Mouse (Mus musculus): ENCODE results near the gene Mlst8. TPM values are rescaled to one million over a fixed set of nuclear protein-coding genes. Genes with fewer than 3 reads are reported as not detected.

Gene Mlst8
- 33.9 and 46.6 TPM in 2 replicates for polyA plus RNA-seq (2012; rRNA removed; ENCODE audit: low replicate concordance)

DNA sequence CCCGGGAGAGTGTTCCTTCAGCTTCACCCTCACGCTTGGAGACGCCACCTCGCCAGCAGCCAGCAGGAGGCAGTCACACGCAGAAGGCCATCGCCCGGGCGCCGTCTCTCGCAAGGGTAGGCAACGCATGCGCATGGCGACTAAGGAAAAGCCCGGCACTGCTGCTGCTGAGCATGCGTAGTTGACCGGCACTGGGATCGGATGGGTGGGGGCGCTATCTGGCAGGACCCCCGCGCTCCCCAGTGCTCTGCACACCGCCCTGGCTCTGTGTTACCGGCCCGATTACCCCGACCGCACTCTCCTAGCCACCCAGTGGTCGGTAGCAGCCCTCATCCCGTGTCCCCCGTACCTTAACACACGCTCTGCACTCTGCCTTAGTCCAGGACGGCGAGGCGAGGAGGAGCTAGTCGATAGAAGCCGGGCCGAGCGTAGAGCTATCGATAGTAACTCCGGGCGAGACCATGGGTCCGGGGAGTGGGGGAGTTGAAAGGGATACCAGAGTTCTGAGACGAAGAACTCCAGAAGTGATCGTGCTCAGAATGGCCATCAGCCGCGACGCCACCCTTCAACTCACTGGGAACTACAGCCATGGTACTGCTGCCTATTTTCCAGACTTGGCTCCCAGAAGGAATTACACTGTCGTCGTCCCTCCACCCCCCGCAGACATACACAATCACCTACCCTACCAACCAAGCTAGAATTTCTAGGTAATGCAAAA, at the start of gene Mlst8:
Gene Mlst8, minus strand, starts transcription at position 416 of the 718 bp plus-strand sequence.

GRCm38 (mm10) chr17:24527723-24528559, 49.1 kb upstream of the Mlst8 start, which contains the start of gene Traf7:
Traf7 (minus strand) TSS chr17:24527938.

DNA sequence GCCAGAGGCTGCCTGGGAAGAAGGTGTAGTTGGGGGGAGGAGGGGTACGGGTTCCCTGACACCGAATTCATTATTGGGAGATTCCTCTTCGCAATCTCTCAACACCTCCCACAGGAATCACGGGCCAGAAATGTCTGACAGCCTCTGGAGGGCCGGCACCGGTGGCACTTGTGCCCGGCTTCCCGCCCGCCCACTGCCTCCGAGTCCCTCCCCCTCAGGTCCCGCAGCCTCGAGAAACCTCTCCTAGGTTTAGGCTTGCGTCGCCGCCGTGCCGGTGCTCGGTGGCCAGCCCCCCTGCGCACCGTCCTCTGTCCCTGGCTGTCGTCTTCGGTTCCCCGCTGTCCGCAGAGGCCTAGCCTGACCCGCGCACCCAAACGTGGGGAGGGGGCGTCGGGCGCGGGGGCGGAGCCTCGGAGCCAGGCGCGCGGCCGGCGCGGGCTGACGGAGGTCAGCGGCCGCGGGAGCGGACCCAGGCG, 9.3 kb upstream of the Mlst8 start, which contains the start of gene Caskin1:
Gene Caskin1, plus strand, starts transcription at position 416 of the 476 bp plus-strand sequence.

DNA sequence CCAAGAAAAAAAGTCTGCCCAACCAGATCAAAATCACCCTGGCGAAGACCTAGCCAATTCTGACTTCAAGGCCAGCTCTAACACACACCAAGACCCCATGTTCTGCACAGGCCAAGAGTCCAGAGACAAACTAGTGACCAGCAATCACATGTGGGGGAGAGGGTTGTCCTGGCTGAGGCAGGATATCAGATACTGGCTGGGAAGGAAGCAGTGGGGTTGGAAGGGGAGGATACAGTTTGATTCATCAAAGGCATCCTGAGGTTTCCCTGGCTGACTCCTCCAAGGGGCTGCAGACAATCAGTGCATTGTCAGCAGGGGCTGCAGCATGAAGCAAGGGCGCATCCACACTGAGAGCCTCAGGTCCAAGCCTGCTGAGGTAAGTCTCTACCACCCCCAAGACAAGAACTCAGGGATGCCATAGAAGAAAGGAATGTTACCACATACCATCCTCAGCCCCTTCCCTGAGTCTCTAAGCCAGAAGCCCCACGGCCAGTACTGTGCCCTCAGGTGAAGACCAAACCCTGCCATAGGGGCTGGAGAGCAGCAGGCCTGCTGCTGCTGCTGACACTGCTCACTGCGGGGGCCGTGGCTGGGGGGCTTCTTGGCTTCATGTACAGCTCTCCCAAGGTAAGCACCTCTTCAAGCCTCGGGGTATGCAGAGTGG, 5.1 kb downstream of the Mlst8 start, which contains the start of gene Bricd5:
Gene Bricd5, plus strand, starts transcription at position 273 of the 664 bp plus-strand sequence.

DNA sequence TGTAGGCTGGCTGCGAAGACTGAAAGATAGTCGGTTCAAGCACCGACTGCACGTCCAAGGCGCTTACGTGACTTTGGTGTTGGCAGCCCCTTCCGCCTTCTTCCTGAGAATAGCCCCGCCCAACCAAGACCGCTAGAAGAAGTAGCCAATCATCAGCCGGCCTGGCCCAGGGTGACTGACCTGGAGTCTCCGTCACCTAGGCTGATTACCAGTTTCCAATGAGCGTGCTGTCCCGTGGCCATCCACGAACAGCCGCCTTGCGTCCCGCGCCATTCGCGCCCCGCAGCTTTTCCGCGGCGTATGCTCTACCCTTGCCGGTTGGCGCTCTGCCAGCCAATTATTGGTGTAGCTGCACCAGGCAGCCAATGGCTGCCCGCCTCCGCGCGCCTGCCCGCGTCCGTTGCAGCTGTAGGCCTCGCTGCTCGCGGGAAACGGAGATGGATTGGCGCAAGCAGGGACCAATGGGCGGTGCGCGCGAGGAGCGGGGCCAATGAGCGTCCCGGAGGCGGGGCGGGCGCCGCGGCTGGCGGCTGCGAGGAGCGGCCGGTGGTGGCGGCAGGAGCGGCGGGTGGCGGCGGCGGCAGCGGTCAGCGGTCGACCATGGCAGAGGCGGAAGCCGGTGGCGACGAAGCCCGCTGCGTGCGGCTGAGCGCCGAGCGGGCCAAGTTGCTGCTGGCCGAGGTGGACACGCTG, 8.8 kb downstream of the Mlst8 start, which contains the start of the genes E4f1 and Pgp:
Gene E4f1, minus strand, starts transcription at position 404 of the 693 bp plus-strand sequence.
Gene Pgp, plus strand, starts transcription at position 483 of the 693 bp plus-strand sequence.

DNA sequence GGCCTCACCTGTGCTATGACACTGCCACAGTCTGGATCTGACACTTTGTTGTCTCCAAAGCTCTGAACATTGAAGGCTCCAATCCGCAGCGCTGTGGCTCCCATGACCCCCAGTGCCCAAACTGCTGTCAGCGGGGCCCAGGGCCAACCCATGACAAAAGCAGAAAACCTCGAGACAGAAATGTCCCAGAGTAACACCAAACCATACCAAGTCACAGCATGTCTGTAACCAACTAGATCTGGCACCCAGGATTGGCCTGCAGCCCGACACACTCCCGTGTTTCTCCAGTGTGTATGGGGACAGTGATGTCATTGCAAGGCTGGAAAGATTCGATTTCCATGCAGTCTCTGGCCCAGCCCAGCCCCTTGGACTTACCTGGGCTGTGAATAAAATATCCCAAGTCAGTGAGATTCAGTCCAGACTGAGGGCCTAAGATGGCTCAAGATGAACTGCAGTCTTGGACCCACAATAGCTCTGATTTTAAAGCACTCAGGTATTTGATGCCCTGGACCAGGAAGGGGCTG, 36.2 kb downstream of the Mlst8 start, which contains the start of gene Dnase1l2:
Gene Dnase1l2, minus strand, starts transcription at position 474 of the 524 bp plus-strand sequence.

GRCm38 (mm10) chr17:24426471-24427169, 52.3 kb downstream of the Mlst8 start, which contains the start of gene Eci1:
Eci1 (plus strand) TSS chr17:24426641.

Other genes with a start within 250 kb of the Mlst8 start
- gene Ccnf, start 227.6 kb downstream of the Mlst8 start, polyA plus RNA-seq (2012; rRNA removed; ENCODE audit: low replicate concordance), result 6.4 and 6.6 TPM in 2 replicates
- not detected in 2 replicates for gene Abca17, start 128.0 kb downstream of the Mlst8 start, polyA plus RNA-seq (2012; rRNA removed; ENCODE audit: low replicate concordance)
- gene Abca3, start 127.1 kb downstream of the Mlst8 start, polyA plus RNA-seq (2012; rRNA removed; ENCODE audit: low replicate concordance), result 18.3 and 19.2 TPM in 2 replicates
- 95.7 and 101 TPM in 2 replicates for gene Rnps1, start 64.5 kb downstream of the Mlst8 start, polyA plus RNA-seq (2012; rRNA removed; ENCODE audit: low replicate concordance)
- 72.7 and 116 TPM in 2 replicates for gene Eci1, start 52.4 kb downstream of the Mlst8 start, polyA plus RNA-seq (2012; rRNA removed; ENCODE audit: low replicate concordance)
- gene Dnase1l2, start 36.0 kb downstream of the Mlst8 start, polyA plus RNA-seq (2012; rRNA removed; ENCODE audit: low replicate concordance), result 2.5 and 3.1 TPM in 2 replicates
- 48.3 and 49.1 TPM in 2 replicates for gene E4f1, start 8.8 kb downstream of the Mlst8 start, polyA plus RNA-seq (2012; rRNA removed; ENCODE audit: low replicate concordance)
- gene Pgp, start 8.7 kb downstream of the Mlst8 start, polyA plus RNA-seq (2012; rRNA removed; ENCODE audit: low replicate concordance), result 101 and 247 TPM in 2 replicates
- 3.2 and 4.5 TPM in 2 replicates for gene Bricd5, start 5.2 kb downstream of the Mlst8 start, polyA plus RNA-seq (2012; rRNA removed; ENCODE audit: low replicate concordance)
- gene Caskin1, start 9.5 kb upstream of the Mlst8 start, polyA plus RNA-seq (2012; rRNA removed; ENCODE audit: low replicate concordance), result 0.62 and 1.0 TPM in 2 replicates
- gene Traf7, start 48.9 kb upstream of the Mlst8 start, polyA plus RNA-seq (2012; rRNA removed; ENCODE audit: low replicate concordance), result 119 and 120 TPM in 2 replicates
- gene Rab26, start 55.1 kb upstream of the Mlst8 start, polyA plus RNA-seq (2012; rRNA removed; ENCODE audit: low replicate concordance), result 0.20 and 1.8 TPM in 2 replicates
- 21.0 and 30.2 TPM in 2 replicates for gene Pkd1, start 70.8 kb upstream of the Mlst8 start, polyA plus RNA-seq (2012; rRNA removed; ENCODE audit: low replicate concordance)
- 72.8 and 85.7 TPM in 2 replicates for gene Tsc2, start 153.6 kb upstream of the Mlst8 start, polyA plus RNA-seq (2012; rRNA removed; ENCODE audit: low replicate concordance)
- 4.7 and 4.9 TPM in 2 replicates for gene Nthl1, start 153.6 kb upstream of the Mlst8 start, polyA plus RNA-seq (2012; rRNA removed; ENCODE audit: low replicate concordance)
- 52.1 and 54.9 TPM in 2 replicates for gene Slc9a3r2, start 171.2 kb upstream of the Mlst8 start, polyA plus RNA-seq (2012; rRNA removed; ENCODE audit: low replicate concordance)
- 2.5 TPM in 1 of 2 replicates, not detected in the other for gene Npw, start 179.4 kb upstream of the Mlst8 start, polyA plus RNA-seq (2012; rRNA removed; ENCODE audit: low replicate concordance)
- gene Zfp598, start 190.6 kb upstream of the Mlst8 start, polyA plus RNA-seq (2012; rRNA removed; ENCODE audit: low replicate concordance), result 59.0 and 79.0 TPM in 2 replicates
- 1.7 and 2.1 TPM in 2 replicates for gene Syngr3, start 210.9 kb upstream of the Mlst8 start, polyA plus RNA-seq (2012; rRNA removed; ENCODE audit: low replicate concordance)
- 30.1 and 63.4 TPM in 2 replicates for gene Gfer, start 217.1 kb upstream of the Mlst8 start, polyA plus RNA-seq (2012; rRNA removed; ENCODE audit: low replicate concordance)
- gene Noxo1, start 217.2 kb upstream of the Mlst8 start, polyA plus RNA-seq (2012; rRNA removed; ENCODE audit: low replicate concordance), result 76.2 and 104 TPM in 2 replicates
- gene Tbl3, start 228.6 kb upstream of the Mlst8 start, polyA plus RNA-seq (2012; rRNA removed; ENCODE audit: low replicate concordance), result 36.0 and 44.8 TPM in 2 replicates
- gene Rnf151, start 239.0 kb upstream of the Mlst8 start, polyA plus RNA-seq (2012; rRNA removed; ENCODE audit: low replicate concordance), result 0.34 TPM in 1 of 2 replicates, not detected in the other
- 3,070 and 3,555 TPM in 2 replicates for gene Rps2, start 239.0 kb upstream of the Mlst8 start, polyA plus RNA-seq (2012; rRNA removed; ENCODE audit: low replicate concordance)
- gene Ndufb10, start 245.4 kb upstream of the Mlst8 start, polyA plus RNA-seq (2012; rRNA removed; ENCODE audit: low replicate concordance), result 314 and 554 TPM in 2 replicates
- gene Rpl3l, start 248.7 kb upstream of the Mlst8 start, polyA plus RNA-seq (2012; rRNA removed; ENCODE audit: low replicate concordance), result not detected in 2 replicates

Measured in duodenum, adult 2 months (tissue).